Mouse (Mus musculus): ENCODE measurements around the gene Zfhx3. TPM values are rescaled to one million over a fixed set of nuclear protein-coding genes. Genes with fewer than 3 reads are reported as not detected.

Zfhx3 gene
- polyA plus RNA-seq, 1 experiment: 17.1 TPM

- TF ChIP-seq CTCF (IDR thresholded peaks at IDR 0.05; ENCODE audit: low read depth, low read length) (no peak), POLR2A (IDR thresholded peaks at IDR 0.05; ENCODE audit: borderline replicate concordance, low read depth, low read length) (no peak)
- Histone ChIP-seq H3K27ac (ENCODE audit: insufficient read depth, low read depth, low read length) (no peak overlapping the region), H3K4me3 (ENCODE audit: insufficient read depth, low read length) (no peak overlapping the region), H3K4me1 (ENCODE audit: control insufficient read depth, insufficient read depth, low read length) (no peaks in the 10 kb centered on the region)
Measured at GRCm38 (mm10) chr8:108309525-108310246, 367.2 kb downstream of the Zfhx3 start.

- Histone ChIP-seq H3K27ac (ENCODE audit: insufficient read depth, low read depth, low read length) (no peak overlapping the region), H3K4me3 (ENCODE audit: insufficient read depth, low read length) (no peak overlapping the region), H3K4me1 (ENCODE audit: control insufficient read depth, insufficient read depth, low read length) (no peaks in the 10 kb centered on the region)
- TF ChIP-seq POLR2A (IDR thresholded peaks at IDR 0.05; ENCODE audit: borderline replicate concordance, low read depth, low read length) (no peak), CTCF (IDR thresholded peaks at IDR 0.05; ENCODE audit: low read depth, low read length) (no peak)
Measured at GRCm38 (mm10) chr8:108315046-108315445, 372.6 kb downstream of the Zfhx3 start.

- Histone ChIP-seq H3K4me1 (ENCODE audit: control insufficient read depth, insufficient read depth, low read length) (no peaks in the 10 kb centered on the region), H3K4me3 (ENCODE audit: insufficient read depth, low read length) (no peak overlapping the region), H3K27ac (ENCODE audit: insufficient read depth, low read depth, low read length) (no peak overlapping the region)
- TF ChIP-seq CTCF (IDR thresholded peaks at IDR 0.05; ENCODE audit: low read depth, low read length): no peak
- TF ChIP-seq POLR2A (IDR thresholded peaks at IDR 0.05; ENCODE audit: borderline replicate concordance, low read depth, low read length): no peak
Measured at GRCm38 (mm10) chr8:108317532-108318093, 375.2 kb downstream of the Zfhx3 start.

- TF ChIP-seq POLR2A (IDR thresholded peaks at IDR 0.05; ENCODE audit: borderline replicate concordance, low read depth, low read length) (no peak), CTCF (IDR thresholded peaks at IDR 0.05; ENCODE audit: low read depth, low read length) (no peak)
- Histone ChIP-seq H3K4me3 (ENCODE audit: insufficient read depth, low read length) (no peak overlapping the region), H3K4me1 (ENCODE audit: control insufficient read depth, insufficient read depth, low read length) (no peaks in the 10 kb centered on the region), H3K27ac (ENCODE audit: insufficient read depth, low read depth, low read length) (no peak overlapping the region)
Measured at GRCm38 (mm10) chr8:108327711-108328110, 385.3 kb downstream of the Zfhx3 start.

GRCm38 (mm10) chr8:108348352-108348751 is 405.9 kb downstream of the Zfhx3 start:
- TF ChIP-seq CTCF (IDR thresholded peaks at IDR 0.05; ENCODE audit: low read depth, low read length) (no peak), POLR2A (IDR thresholded peaks at IDR 0.05; ENCODE audit: borderline replicate concordance, low read depth, low read length) (no peak)
- Histone ChIP-seq H3K4me3 (ENCODE audit: insufficient read depth, low read length) (no peak overlapping the region), H3K4me1 (ENCODE audit: control insufficient read depth, insufficient read depth, low read length) (no peaks in the 10 kb centered on the region), H3K27ac (ENCODE audit: insufficient read depth, low read depth, low read length) (no peak overlapping the region)

- TF ChIP-seq CTCF (IDR thresholded peaks at IDR 0.05; ENCODE audit: low read depth, low read length) (no peak), POLR2A (IDR thresholded peaks at IDR 0.05; ENCODE audit: borderline replicate concordance, low read depth, low read length) (no peak)
- Histone ChIP-seq H3K4me3 (ENCODE audit: insufficient read depth, low read length) (no peak overlapping the region), H3K27ac (ENCODE audit: insufficient read depth, low read depth, low read length) (no peak overlapping the region), H3K4me1 (ENCODE audit: control insufficient read depth, insufficient read depth, low read length) (no peaks in the 10 kb centered on the region)
Measured at GRCm38 (mm10) chr8:108348776-108349175, 406.3 kb downstream of the Zfhx3 start.

- no peak overlapping the region for H3K27ac ChIP-seq (ENCODE audit: insufficient read depth, low read depth, low read length)
- TF ChIP-seq POLR2A (IDR thresholded peaks at IDR 0.05; ENCODE audit: borderline replicate concordance, low read depth, low read length) (no peak), CTCF (IDR thresholded peaks at IDR 0.05; ENCODE audit: low read depth, low read length) (no peak)
- H3K4me3 ChIP-seq (ENCODE audit: insufficient read depth, low read length): no peak overlapping the region
- no peaks in the 10 kb centered on the region for H3K4me1 ChIP-seq (ENCODE audit: control insufficient read depth, insufficient read depth, low read length)
Measured at GRCm38 (mm10) chr8:108355119-108355777, 412.8 kb downstream of the Zfhx3 start.

GRCm38 (mm10) chr8:108361402-108361801 is 419.0 kb downstream of the Zfhx3 start:
- Histone ChIP-seq H3K4me3 (ENCODE audit: insufficient read depth, low read length) (no peak overlapping the region), H3K4me1 (ENCODE audit: control insufficient read depth, insufficient read depth, low read length) (no peaks in the 10 kb centered on the region), H3K27ac (ENCODE audit: insufficient read depth, low read depth, low read length) (no peak overlapping the region)
- TF ChIP-seq CTCF (IDR thresholded peaks at IDR 0.05; ENCODE audit: low read depth, low read length): no peak

GRCm38 (mm10) chr8:108362421-108362820 is 420.0 kb downstream of the Zfhx3 start:
- H3K27ac ChIP-seq (ENCODE audit: insufficient read depth, low read depth, low read length): no peak overlapping the region
- H3K4me1 ChIP-seq (ENCODE audit: control insufficient read depth, insufficient read depth, low read length): no peaks in the 10 kb centered on the region
- TF ChIP-seq POLR2A (IDR thresholded peaks at IDR 0.05; ENCODE audit: borderline replicate concordance, low read depth, low read length) (no peak), CTCF (IDR thresholded peaks at IDR 0.05; ENCODE audit: low read depth, low read length) (no peak)
- no peak overlapping the region for H3K4me3 ChIP-seq (ENCODE audit: insufficient read depth, low read length)

- Histone ChIP-seq H3K4me1 (ENCODE audit: control insufficient read depth, insufficient read depth, low read length) (no peaks in the 10 kb centered on the region), H3K4me3 (ENCODE audit: insufficient read depth, low read length) (no peak overlapping the region), H3K27ac (ENCODE audit: insufficient read depth, low read depth, low read length) (no peak overlapping the region)
- TF ChIP-seq POLR2A (IDR thresholded peaks at IDR 0.05; ENCODE audit: borderline replicate concordance, low read depth, low read length) (no peak), CTCF (IDR thresholded peaks at IDR 0.05; ENCODE audit: low read depth, low read length) (no peak)
Measured at GRCm38 (mm10) chr8:108363435-108363834, 421.0 kb downstream of the Zfhx3 start.
